Mouse (Mus musculus) midbrain, embryonic 14.5 days (tissue): Measurements from ENCODE around the gene Fto. TPM values are rescaled to one million over a fixed set of nuclear protein-coding genes. Genes with fewer than 3 reads are reported as not detected.

ENCODE experiments used
- ATAC-seq: fragments of 200-750 bp; cut with Nextera tagmentation; 2 replicates; pipeline ENCODE4 v1.8.0; 2017; ENCODE audit warnings: moderate number of reproducible peaks, moderate library complexity; ENCODE audit not compliant: low FRiP score, low TSS enrichment
- DNase-seq: peaks from one replicate; pipeline ENCODE4 v3.0.0-alpha.2; 2015
- H3K27ac ChIP-seq: fragments of 300-500 bp; sonication (generic); replicated peaks from 2 replicates; pipeline ENCODE4 v1.5.1; 2014; ENCODE audit warnings: mild to moderate bottlenecking, low read depth, low read length, moderate library complexity
- H3K27me3 ChIP-seq: fragments of 300-500 bp; sonication (generic); 2 replicates; pipeline ENCODE4 v1.6.1; 2014; ENCODE audit warnings: low read length, control low read depth, mixed read lengths; ENCODE audit not compliant: control insufficient read depth, insufficient read depth
- H3K36me3 ChIP-seq: fragments of 300-500 bp; sonication (generic); 2 replicates; pipeline ENCODE4 v1.6.1; 2014; ENCODE audit warnings: low read length, control low read depth; ENCODE audit not compliant: control insufficient read depth, insufficient read depth
- H3K4me1 ChIP-seq: fragments of 300-500 bp; sonication (generic); 2 replicates; pipeline ENCODE4 v1.6.1; 2014; ENCODE audit warnings: mild to moderate bottlenecking, antibody characterized with exemption, low read length, control low read depth; ENCODE audit not compliant: control insufficient read depth, insufficient read depth
- H3K4me2 ChIP-seq: fragments of 300-500 bp; sonication (generic); 2 replicates; pipeline ENCODE4 v1.6.1; 2014; ENCODE audit warnings: mild to moderate bottlenecking, low read length, moderate library complexity
- H3K4me3 ChIP-seq: fragments of 300-500 bp; sonication (generic); replicated peaks from 2 replicates; pipeline ENCODE4 v1.5.1; 2014; ENCODE audit warnings: low read depth, low read length
- H3K9ac ChIP-seq: fragments of 300-500 bp; sonication (generic); replicated peaks from 2 replicates; pipeline ENCODE4 v1.6.1; 2014; ENCODE audit warnings: mild to moderate bottlenecking, low read length, moderate library complexity
- H3K9me3 ChIP-seq: fragments of 300-500 bp; sonication (generic); 2 replicates; pipeline ENCODE4 v1.6.1; 2016; ENCODE audit warnings: low read length, control low read depth, mixed read lengths; ENCODE audit not compliant: control insufficient read depth
- WGBS: fragments of 180-500 bp; shearing (Covaris S2); extraction: QIAGEN DNeasy Blood & Tissue Kit; methylation state at CpG from one replicate; pipeline ENCODE4 v1.1.7; 2014; 5-methylcytosine and 5-hydroxymethylcytosine counted together
- polyA plus RNA-seq: library from polyadenylated mRNA; unstranded; fragments of >200 nt; fragmentation: Nextera tagmentation; extraction: Ambion mirVana; gene quantifications from 2 replicates; pipeline ENCODE4 v1.2.1, GENCODE M21; 2014

Fto gene
- polyA plus RNA-seq, 1 experiment from 2014 or later, result 161 TPM

- Histone ChIP-seq H3K27ac (peak overlapping the region; percentile 3; the same call in 1 of the 2 replicates), H3K9ac (no peak overlapping the region), H3K4me3 (no peak overlapping the region), H3K36me3 (no peaks in the 10 kb centered on the region), H3K27me3 (no peaks in the 10 kb centered on the region), H3K4me1 (peaks cover 60% of the 10 kb centered on the region), H3K9me3 (no peaks in the 10 kb centered on the region), H3K4me2 (no peak overlapping the region)
- 34% methylated on average over 6 of the region's 6 CpGs for WGBS
- DNase-seq (peak; percentile 58), ATAC-seq (no peak)
Observed at GRCm38 (mm10) chr8:91711202-91711601, 397.9 kb downstream of the Fto start.

DNA sequence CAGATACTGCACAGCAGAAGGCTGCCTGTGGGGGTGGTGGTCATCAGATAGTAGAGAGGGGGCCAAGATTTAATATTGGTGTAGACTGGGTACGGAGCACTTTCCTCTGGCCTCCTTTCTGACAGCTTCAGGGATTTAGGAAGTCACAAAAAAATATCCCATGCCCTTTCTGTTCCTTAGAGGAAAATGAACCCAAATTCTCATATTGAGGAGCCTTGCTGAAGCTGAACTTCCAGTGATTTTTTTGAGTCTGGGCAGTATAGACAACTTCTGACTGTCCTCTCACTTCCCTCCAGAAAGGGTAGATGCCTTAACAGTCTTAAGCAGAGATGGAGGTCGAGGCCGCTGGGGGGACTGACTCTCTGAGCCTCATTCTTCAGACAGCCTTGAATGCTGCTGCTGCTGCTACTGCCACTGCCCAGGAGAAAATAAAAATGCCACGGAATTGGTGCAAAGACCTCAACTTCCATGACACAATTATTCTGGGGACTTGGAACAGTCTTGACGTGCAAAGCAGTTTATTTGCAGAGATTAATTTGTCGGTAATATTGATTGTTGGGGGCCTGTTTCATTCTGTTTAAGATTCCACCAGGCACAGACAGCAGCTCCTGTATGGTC is 398.8 kb downstream of the Fto start:
- H3K4me3 ChIP-seq, result no peak overlapping the region
- no peaks in the 10 kb centered on the region for H3K36me3 ChIP-seq
- WGBS, result 19% methylated on average over 6 of the region's 6 CpGs
- H3K9me3 ChIP-seq, result no peaks in the 10 kb centered on the region
- H3K9ac ChIP-seq, result no peak overlapping the region
- ATAC-seq, result no peak
- H3K27me3 ChIP-seq, result no peaks in the 10 kb centered on the region
- peak overlapping the region; percentile 75; the same call in 1 of the 2 replicates for H3K27ac ChIP-seq
- peak overlapping the region; percentile 59 for H3K4me2 ChIP-seq
- H3K4me1 ChIP-seq, result peaks cover 63% of the 10 kb centered on the region
- peak; percentile 48 for DNase-seq

GRCm38 (mm10) chr8:91712731-91713569 is 399.6 kb downstream of the Fto start:
- WGBS, result 2% methylated on average over 31 of the region's 31 CpGs
- DNase-seq (peak; percentile 77), ATAC-seq (no peak)
- Histone ChIP-seq H3K9ac (peak overlapping the region; percentile 39), H3K27me3 (no peaks in the 10 kb centered on the region), H3K4me3 (peak overlapping the region; percentile 18), H3K9me3 (no peaks in the 10 kb centered on the region), H3K27ac (peak overlapping the region; percentile 75), H3K36me3 (no peaks in the 10 kb centered on the region), H3K4me2 (peak overlapping the region; percentile 59), H3K4me1 (peaks cover 63% of the 10 kb centered on the region)

GRCm38 (mm10) chr8:91713677-91714312 is 400.5 kb downstream of the Fto start:
- no peaks in the 10 kb centered on the region for H3K36me3 ChIP-seq
- no peaks in the 10 kb centered on the region for H3K9me3 ChIP-seq
- ATAC-seq (no peak), DNase-seq (peak; percentile 69)
- peak overlapping the region; percentile 59 for H3K4me2 ChIP-seq
- 7% methylated on average over 12 of the region's 12 CpGs for WGBS
- H3K9ac ChIP-seq, result peak overlapping the region; percentile 39
- no peaks in the 10 kb centered on the region for H3K27me3 ChIP-seq
- peaks cover 62% of the 10 kb centered on the region for H3K4me1 ChIP-seq
- peak overlapping the region; percentile 62 for H3K27ac ChIP-seq
- H3K4me3 ChIP-seq, result peak overlapping the region; percentile 18

DNA sequence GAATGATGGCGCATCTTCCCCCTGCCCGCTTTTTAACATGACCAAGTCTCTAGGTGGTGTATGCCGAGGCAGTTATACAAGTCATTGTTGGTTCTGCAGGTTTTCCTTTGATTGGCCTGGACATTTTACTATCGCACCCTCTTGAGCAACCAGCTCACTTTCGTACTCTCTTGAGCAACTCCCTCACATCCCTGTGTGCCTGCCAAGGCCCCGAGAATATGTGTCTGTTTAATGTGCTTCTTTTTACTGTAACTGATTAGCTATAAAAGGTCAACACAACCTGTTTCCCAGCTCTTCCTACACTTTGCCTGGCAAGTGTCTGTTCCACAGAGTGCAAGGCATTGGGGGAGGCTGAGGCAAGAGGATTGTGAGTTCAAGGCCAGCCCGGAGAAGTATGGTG is 401.4 kb downstream of the Fto start:
- Histone ChIP-seq H3K36me3 (no peaks in the 10 kb centered on the region), H3K27ac (peak overlapping the region; percentile 6; the same call in 1 of the 2 replicates), H3K4me3 (no peak overlapping the region), H3K9ac (no peak overlapping the region), H3K9me3 (no peaks in the 10 kb centered on the region), H3K27me3 (no peaks in the 10 kb centered on the region), H3K4me1 (peaks cover 54% of the 10 kb centered on the region), H3K4me2 (no peak overlapping the region)
- DNase-seq (no peak), ATAC-seq (no peak)
- WGBS, result 93% methylated on average over 7 of the region's 7 CpGs

DNA sequence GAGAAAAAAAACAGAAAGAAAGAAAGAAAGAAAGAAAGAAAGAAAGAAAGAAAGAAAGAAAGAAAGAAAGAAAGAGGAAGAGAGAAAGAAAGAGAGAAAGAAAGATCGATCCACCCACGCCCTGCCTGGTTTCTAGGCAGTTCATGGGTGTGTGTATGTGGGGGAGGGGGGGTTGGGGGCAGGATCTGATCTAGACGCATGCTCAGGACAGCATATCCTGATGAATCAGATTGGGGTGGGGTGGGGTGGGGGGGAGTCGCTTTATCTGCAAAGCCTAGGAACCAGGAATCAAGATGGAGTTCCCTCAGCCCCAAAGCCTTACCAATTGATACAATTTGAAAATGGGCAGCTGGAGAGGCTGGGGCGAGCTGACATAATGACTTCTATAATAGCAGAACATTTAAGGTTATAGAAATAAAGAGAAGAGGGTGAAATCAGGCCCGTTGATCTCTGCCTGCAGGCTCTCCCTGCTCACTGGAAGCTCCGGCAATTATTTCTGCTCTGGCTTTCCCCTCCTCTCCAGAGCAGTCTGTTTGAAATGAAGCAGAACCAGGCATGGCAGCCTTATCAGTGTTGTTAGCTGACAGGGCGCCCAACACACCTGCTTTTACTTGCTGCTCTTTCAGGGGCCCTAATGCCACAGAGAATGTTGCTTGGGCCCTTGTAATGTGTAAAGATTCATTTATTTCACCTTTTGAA is 402.2 kb downstream of the Fto start:
- Histone ChIP-seq H3K36me3 (no peaks in the 10 kb centered on the region), H3K4me1 (peaks cover 46% of the 10 kb centered on the region), H3K9me3 (no peaks in the 10 kb centered on the region), H3K27me3 (no peaks in the 10 kb centered on the region), H3K27ac (peak overlapping the region; percentile 73), H3K9ac (no peak overlapping the region), H3K4me2 (no peak overlapping the region), H3K4me3 (no peak overlapping the region)
- WGBS, result 40% methylated on average over 8 of the region's 8 CpGs
- ATAC-seq (no peak), DNase-seq (peak; percentile 67)

Other genes with a start within 250 kb of the Fto start
- gene Rbl2, start 243.5 kb upstream of the Fto start, polyA plus RNA-seq, result 16.7 and 23.8 TPM in 2 replicates
- 131 and 143 TPM in 2 replicates for gene Aktip, start 113.5 kb upstream of the Fto start, polyA plus RNA-seq
- 13.7 and 18.8 TPM in 2 replicates for gene Rpgrip1l, start 263 bp upstream of the Fto start, polyA plus RNA-seq